Mouse (Mus musculus) hindlimb bud, embryonic 11.5 days (tissue): Measurements from ENCODE around the gene Dexi.

Experiments
- DNase-seq: peaks from one replicate; pipeline ENCODE4 v3.0.0-alpha.2; 2012; ENCODE audit warnings: low read depth, low spot score; ENCODE audit errors: extremely low spot score

Dexi gene

DNA sequence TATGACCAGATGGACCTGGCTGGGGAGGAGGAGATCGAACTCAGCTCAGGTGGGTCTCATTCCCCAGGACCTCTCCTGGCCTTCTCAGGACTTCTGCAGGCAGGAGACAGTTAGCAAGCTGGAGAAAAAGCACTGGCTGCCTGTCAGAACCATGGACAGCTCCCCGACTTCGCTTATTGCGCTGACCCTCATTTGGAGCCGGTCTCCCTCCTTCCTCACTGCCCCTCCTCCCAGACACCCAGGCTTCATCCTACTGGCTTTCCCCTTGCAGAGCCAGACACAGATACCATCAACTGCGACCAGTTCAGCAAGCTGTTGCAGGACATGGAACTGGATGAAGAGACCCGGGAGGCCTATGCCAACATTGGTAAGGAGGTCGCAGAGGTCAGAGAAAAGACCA is 41.0 kb downstream of the Dexi start:
- peak; percentile 81 for DNase-seq

DNA sequence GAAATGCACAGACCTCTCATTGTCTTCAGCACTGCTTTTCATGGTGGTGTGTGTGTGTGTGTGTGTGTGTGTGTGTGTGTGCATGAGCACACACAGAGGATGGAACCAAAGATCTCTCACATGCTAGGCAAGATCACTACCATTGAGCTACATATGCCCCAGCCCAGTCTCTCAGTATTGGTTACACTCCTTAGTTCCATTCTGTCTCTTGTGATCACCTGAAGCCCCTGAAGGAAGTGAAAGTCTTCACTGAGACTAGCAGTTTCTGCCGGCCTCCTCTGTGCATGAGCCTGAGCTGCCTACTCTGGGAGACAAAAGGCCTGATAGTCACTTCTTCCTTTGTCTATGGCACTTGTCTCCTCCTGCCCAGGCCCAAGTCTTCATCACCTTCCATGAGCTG is 43.7 kb downstream of the Dexi start:
- DNase-seq: no peak

DNA sequence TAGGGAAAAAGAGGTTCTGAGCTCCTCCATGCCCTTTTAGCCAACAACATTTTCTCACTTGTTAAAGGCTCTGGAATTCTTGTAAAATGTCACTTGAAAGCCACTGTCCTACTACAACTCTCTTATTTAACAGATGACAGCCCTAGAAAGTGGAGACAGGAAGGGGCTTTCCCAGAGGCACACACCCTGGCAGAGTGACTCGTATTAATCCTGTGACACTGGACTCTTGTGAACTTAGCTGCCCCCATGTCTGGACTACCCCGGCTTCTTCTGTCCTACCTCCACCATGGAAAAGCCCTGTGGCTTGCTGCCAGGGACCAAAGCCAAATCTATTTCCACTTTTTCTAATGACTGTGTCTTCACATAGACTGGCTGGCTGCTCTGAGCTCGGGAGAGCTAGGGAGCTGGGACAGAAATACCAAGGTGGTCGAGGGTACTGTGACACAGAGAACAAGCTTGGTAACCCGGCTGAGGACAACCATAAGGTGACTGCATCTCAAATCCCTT is 44.7 kb downstream of the Dexi start:
- no peak for DNase-seq

DNA sequence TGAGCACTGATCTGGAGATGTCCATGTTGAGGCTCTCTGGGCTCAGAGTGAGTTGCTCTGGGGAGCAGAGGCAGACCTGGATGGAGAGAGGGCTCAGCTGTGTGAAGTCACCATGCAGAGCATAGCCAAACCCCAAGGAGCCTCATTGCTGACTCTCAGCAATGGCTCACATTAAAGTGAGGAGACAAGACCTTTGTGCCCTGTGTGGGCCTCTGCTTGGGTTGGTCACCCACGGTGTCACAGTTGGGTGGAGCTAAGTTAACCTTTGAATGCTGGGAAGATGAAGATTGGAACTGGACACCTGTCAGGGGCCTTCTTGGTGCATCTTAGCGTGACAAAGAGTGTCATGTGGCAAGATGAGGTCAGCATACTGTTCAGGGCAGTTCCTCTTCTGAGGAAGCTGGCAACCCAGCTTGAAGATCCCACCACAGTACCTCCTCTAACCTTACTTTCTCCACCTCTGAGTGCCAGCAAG is 47.0 kb downstream of the Dexi start:
- no peak for DNase-seq

DNA sequence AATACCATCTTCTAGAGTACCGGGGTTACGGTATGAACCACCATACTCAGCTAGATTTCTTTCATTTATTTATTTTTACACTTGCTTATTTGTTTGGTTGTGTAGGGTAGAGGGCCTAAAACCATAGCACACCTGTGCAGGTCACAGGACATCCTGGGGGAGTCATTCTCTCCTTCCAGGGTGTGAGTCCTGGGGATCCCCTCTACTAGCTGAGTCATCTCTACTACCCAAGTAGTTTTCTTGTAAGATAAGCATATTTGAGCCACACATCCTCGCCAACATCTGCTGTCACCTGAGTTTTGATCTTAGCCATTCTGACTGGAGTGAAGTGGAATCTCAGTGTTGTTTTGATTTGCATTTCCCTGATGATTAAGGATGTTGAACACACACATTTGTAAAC is 50.3 kb downstream of the Dexi start:
- no peak for DNase-seq

DNA sequence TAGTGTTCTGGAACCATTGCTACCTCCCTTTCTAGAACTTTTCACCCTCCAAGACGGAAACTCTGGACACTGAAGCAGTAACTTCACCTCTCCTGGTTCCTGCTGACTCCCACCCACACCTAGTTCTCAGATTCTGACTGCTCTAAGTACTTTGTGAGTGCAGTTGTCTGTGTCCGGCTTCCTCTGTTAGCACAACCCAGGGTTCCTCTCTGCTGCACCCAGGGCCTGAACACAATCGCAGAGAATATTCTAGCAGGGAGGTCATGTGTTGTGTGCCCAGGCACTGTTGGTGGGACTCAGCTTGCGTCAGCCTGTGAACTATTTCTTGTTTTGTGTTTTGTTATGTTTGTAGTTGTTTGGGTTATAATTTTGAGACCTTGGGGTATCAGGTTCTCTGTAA is 51.1 kb downstream of the Dexi start:
- no peak for DNase-seq

DNA sequence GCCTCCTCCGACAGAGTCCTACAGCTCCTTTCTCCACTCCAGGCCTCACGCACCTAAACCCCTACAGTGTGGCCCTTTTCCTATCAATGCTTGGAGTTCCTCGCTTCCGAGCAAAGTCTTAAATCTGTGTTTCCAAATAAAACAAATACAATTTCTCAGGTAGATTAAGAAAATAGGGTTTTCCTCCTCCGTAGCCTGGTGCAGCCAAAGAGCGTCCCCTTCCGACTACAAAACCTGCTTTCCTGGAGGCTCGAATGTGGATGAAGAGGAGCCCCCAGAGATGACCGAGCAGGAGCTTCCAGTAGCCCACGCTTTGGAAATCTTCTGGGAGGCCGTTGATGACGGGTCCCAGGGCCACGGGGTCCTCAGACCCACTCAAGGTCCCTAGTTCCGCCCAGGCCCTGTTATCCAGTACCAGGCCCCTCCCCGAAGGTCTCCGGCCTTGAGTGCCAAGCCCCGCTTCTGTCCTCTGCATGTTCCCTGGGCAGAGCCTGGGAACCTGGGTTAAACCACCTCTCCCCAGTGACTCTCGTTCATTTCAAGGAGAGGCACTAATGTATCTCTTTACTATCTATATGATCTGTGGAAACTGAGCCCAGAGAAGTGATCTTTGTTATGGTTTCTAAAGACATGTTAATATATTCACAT is 52.2 kb downstream of the Dexi start:
- DNase-seq: no peak

DNA sequence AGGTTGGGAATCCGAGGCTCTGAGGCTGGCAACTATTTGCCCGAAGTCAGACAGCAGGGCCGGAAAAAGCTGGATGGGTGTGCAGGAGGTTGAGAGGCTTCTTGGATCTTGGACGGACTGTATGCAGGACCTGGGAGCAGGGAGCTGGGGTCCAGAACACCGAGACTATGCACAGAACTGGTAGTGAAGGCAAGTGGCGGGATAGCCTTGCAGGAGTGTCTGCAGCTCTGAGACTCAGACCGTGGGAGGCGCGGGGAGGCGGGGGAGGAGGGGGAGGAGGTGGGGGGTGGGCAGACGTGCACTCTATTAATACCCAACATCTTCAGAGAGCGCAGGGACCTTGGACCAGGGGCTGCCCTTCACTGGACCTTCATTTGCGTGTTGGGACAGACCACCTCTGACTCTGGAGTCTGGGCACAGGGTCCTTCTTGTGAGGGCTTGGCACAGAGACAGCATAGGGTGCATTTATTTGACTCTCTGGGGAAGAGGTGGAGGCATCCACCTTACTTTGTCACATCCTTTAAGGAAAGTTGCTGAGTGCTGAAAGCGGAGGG is 52.9 kb downstream of the Dexi start:
- DNase-seq: no peak

DNA sequence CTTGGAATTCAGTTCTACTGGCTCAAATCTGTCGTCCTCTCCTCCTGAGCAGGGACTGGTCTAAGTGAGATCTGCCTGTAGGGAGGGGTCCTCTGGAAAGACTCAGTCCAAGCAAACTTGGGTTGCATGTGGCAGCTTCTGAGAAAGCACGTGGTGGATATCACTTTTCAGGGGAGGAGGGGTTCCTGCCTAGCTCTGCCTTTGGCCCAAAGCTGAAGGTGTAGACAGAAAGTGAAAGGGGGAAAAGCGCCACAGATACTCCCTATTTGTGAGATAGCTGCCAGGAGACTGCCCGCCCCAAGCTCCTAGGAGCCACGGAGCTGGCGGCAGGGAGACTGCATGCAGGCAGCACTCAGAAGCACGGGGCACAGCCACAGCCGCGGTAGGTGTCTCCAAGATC is 53.4 kb downstream of the Dexi start:
- no peak for DNase-seq

DNA sequence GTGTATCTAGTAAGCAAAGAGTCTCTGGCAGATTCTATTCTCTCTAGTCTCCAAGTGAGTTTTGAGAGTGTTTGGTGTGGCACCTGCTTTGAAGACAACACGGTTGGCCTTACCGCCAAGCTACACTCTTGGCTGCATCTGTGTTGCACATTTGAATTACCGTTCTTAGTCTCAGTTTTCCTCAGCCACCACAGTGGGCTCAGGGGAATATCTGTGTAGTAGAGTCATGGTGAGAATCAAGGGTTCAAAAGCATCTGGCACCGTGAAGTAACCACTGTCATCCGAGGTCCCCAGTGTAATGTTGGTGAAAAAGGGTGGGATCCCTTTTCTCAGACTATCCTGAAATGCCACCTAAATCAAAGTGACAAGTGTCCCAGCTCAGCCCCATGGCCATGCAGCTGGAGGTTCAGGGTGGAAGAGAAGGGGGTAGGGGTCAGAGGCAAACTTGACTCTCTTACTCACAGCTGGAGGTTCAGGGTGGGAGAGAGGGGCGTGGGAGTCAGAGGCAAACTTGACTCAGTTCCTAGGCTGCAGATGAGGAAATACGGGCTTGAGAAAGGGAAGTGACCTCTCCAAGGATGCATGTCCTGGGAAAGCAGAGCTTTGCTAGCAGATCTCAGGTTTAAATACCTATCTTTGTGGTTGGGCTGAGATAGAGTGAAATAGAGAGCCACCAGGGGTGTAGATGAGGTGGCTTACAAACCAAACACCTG is 53.9 kb downstream of the Dexi start:
- no peak for DNase-seq

DNA sequence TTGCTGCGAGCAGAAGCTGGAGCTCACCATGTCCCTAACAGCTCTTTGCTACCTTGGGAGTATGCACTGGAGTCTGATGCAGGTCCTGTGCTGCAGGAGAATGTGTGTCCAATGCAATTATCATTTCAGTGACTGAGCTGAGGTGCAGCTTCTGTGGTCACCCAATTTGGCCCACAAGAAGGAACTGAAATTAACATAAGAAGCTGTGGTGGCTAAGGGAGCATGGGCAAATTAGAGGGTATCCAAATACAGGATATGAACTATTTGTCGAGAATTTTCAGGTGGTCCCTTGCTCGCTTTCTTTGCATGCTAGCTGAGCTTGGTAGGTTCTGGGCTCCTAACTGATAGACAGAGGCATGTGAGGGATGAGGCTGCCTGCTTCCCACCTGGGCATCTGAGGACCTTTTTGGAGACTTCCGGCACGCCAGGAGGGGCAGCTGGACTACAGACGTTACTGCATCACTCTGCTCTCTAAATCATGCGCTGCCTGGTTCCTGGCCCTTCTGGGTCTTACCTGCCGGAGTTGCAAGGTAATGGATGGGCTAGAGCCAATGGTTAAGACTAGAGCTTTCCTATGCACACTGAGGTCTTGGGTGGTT is 54.9 kb downstream of the Dexi start:
- no peak for DNase-seq

DNA sequence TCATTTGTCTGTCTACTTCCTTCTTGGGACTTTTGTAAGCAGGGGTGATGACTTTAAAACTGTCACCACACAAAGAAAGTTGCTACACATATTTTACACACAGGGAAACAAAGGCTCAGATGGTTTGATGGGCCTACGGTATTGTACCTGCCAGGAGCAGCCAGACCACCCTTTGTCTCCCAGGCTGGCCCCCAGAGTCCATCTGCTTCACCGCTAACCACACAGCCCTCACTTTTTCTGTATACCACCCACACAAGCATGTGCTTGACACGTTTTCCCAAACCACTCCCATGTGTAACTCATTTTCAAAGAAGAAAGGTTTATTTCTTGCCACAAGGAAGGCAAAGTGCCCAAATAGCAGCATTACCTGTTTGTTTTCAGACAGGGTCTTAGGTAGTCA is 55.9 kb downstream of the Dexi start:
- DNase-seq: no peak

DNA sequence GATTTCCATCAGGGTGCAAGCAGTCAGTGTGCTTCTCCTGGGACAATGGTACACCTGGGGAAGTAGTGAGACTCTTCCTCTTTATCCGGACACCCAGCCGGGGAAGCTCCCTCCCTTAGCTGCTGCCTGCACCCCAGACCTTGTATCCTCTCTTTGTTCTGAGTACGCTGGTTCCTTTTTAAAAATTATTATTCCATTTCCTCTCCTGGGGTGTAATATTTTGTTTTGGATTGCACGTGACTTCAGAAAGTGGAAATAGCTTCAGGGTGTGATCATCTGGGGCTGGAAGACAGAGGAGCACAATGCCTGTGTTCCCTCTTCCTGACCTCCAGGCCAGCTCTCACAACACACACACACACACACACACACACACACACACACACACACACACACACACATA is 60.5 kb downstream of the Dexi start:
- DNase-seq: no peak

DNA sequence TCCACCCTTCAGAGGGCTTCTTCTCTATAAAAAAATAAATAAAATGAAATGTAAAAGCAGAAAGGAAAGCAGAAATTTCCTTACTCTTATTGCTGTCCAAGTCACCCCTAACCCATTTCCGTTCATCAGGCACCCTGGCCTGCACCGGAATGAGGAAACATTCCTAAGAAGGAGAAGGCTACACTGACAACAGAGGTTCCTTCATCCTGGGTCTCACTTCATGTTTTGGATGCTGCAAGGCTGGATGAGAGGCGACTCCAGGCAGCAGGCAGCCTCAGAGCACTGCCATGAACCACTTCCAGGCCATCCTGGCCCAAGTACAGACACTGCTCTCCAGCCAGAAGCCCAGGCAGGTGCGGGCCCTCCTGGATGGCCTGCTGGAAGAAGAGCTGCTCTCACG is 63.0 kb downstream of the Dexi start, which contains the start of gene Ciita:
TSS of gene Ciita (plus strand) at position 203 of the 400 bp plus-strand sequence.
- DNase-seq: no peak

DNA sequence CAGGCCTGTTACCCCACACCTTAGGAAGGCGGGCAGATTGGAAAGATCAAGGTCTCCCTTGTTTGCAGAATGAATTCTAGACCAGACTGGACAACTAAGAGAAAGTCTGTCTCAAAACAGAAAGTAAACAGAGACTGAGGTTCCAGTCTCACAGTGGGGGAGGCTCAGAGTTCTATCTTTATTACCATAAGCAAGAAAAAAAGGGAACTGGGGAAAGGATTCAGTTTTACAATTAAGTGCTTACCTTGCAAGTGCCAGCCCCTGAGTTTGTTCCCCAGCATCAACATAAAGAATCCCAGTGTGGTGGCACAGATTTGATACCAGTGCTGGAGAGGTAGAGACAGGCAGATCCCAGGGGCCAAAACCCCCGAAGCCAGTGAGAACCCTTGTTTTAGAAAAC is 66.9 kb downstream of the Dexi start:
- no peak for DNase-seq

DNA sequence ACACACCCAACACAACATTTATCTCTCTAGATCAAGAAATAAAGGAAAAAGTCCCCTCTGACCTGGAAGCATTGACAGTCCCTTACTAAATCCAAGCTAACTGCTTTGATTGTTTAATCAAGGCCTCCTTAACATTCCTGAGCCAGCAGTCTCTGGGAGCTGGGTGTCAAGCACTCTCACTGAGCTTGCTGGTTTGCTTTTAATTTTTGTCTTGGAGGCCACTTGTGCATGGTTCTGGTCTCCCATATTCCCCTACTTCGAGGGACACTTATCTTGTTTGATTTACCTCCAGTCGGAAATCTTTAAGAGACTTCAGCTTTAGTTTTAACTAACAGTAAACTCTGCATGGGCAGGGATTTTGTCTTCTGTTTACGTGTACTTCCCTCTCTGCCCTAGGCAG is 67.9 kb downstream of the Dexi start:
- DNase-seq: no peak

DNA sequence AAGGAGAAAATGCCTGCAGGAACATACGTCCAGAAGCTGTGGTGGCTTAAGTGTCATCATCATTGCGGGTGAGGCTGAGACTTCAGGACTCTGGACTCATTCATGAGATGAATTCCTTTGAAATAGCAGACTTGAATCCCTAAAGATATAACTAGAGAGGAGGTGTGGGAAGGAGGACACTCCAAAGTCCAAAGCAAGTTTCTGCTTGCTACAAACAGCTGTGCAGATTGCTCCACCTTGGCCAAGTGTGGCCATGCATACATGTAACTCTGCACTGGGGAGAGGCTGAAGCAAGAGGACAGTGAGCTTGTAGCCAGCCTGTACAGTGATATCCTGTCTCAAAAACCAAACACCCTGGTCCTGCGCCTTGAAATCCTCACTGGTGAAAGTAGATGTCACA is 70.9 kb downstream of the Dexi start:
- DNase-seq: no peak

DNA sequence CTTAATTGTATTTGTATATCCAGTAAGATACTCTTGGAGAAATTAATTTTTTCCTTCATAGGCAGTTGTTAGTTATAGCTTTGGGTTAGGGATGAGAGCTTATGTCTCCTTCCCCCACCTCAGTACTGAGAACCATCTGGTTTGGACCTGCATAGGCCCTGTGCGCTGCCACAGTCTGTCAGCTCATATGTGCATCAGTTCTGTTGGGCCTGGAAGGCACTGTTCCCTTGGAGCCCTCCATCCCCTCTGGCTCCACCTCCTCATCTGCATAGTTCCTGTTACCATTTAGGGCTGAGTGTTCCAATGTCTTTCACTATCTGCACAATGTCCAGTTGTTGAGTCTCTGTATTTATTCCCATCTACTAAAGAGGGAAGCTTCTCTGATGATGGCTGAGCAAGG is 74.7 kb downstream of the Dexi start:
- DNase-seq: no peak

DNA sequence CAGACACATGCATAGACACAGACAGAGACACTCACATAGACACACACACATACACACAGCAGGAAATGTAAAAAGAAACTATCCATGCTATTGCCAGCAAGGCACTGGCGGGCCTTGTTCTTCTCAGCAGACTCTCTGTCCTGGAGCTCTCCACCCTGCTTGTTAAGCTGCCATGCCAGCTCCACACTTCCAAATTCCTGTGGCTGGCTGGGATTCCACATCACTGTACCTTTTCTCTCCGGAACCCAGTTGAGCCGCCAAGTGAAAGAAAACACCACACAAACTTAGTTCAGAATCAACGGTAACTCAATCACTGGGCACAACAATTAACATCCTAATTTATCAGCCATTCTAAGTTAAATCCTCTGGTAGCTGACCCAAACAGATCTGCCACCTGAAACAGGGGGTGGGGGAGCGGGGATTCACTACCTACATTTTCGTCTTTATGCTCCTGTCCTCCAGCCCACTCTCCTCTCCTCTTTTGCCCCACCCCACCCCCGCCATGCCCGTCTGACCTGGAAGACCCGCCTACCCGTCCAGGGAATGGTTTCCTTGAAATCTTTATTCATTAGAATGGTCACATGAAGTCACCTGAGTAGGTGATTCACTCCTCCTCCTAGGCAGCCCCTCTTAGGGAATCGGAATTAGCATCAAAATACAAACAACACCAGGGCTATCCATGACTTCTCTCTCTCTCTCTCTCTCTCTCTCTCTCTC is 75.3 kb downstream of the Dexi start:
- DNase-seq: no peak

DNA sequence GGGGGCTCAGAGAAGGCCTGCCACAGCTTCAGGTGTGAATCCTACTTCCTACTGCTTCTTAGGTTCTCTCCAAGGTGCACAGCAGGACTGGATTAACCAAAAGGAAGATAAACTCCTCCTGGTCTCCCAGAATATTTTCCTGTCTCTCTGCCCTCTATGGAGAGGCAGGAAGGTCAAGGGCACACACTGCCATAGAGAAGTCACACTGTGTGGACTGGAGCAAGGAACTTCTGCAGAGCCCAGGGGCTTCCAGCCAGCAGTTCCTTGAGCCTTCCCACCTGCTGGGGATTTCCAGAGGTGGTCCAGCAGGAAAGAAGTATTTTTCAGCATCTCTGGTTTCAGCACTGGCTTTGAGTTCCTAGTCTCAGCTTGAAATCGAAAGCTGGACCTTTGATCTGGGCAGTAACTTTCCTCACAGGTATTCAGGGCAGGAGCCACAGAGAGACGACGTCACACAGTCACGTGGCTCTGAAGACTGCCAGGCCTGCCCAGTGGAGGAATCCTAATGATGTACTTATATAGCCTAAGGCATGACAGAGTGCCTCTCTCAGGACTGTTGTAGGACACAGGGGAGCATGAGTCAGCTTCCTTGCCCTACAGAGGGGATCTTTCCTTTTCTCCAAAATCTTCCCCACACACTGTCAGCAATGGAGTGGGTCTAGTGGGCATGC is 77.7 kb downstream of the Dexi start:
- no peak for DNase-seq

DNA sequence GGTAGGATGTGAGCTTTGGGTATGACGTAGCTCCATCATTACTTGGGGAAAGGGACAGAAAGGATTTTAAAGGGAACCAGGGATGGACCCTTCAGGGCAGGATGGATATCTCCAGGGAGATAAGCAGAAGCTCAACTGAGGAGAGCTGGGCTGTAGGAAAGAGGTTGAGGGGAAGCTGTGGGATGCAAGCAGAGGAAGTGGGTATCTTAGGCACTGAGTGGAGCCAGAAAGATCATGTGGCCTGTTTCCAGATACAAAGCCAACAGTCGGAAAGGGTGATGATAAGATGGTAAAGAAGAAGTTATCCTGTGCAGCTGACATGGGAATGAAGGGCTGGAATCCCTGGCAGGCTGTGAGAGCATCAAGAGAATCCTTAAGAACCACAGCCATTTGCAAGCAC is 81.7 kb downstream of the Dexi start:
- no peak for DNase-seq
